Mouse (Mus musculus) yolk sac, embryonic 10.5 days (tissue): Measurements from ENCODE around the gene Acss1.
A peak's percentile ranks its signal among the peaks of the same experiment; 100 is the strongest.

Experiments used
- DNase-seq: peaks from one replicate; pipeline ENCODE4 v3.0.0-alpha.2; 2017; ENCODE audit warnings: low spot score

Gene Acss1

GRCm38 (mm10) chr2:150667820-150668766 lies at the start of gene Acss1:
Acss1 (minus strand) TSS chr2:150668500.
- peak; percentile 82 for DNase-seq

- DNase-seq, result no peak
These were observed 43.9 kb upstream of the Acss1 start for GRCm38 (mm10) chr2:150712167-150712674.

GRCm38 (mm10) chr2:150691481-150692170 lies 23.3 kb upstream of the Acss1 start:
- no peak for DNase-seq

- DNase-seq, result no peak
These were observed 21.9 kb upstream of the Acss1 start for GRCm38 (mm10) chr2:150690216-150690615.

- no peak for DNase-seq
These were observed 21.0 kb upstream of the Acss1 start, which contains the start of gene Vsx1 for GRCm38 (mm10) chr2:150689223-150689800. Vsx1 (minus strand) TSS chr2:150689360.

GRCm38 (mm10) chr2:150688541-150689186 lies 20.4 kb upstream of the Acss1 start:
- DNase-seq, result no peak

- DNase-seq, result no peak
These were observed 19.7 kb upstream of the Acss1 start for GRCm38 (mm10) chr2:150687871-150688540.

- DNase-seq, result no peak
These were observed 17.1 kb upstream of the Acss1 start for GRCm38 (mm10) chr2:150685389-150685788.

GRCm38 (mm10) chr2:150684451-150684850 lies 16.2 kb upstream of the Acss1 start:
- no peak for DNase-seq

- no peak for DNase-seq
These were observed 13.3 kb upstream of the Acss1 start for GRCm38 (mm10) chr2:150681581-150681980.

- peak; percentile 56 for DNase-seq
These were observed 10.1 kb upstream of the Acss1 start for GRCm38 (mm10) chr2:150678392-150678791.

- DNase-seq, result no peak
These were observed 7.2 kb upstream of the Acss1 start for GRCm38 (mm10) chr2:150675525-150675924.

GRCm38 (mm10) chr2:150674900-150675299 lies 6.6 kb upstream of the Acss1 start:
- DNase-seq, result peak; percentile 72

GRCm38 (mm10) chr2:150673929-150674328 lies 5.6 kb upstream of the Acss1 start:
- no peak for DNase-seq

- no peak for DNase-seq
These were observed 3.5 kb upstream of the Acss1 start for GRCm38 (mm10) chr2:150671609-150672290.

- no peak for DNase-seq
These were observed 2.6 kb upstream of the Acss1 start for GRCm38 (mm10) chr2:150670926-150671325.

GRCm38 (mm10) chr2:150669454-150670045 lies 1.2 kb upstream of the Acss1 start:
- DNase-seq, result no peak

GRCm38 (mm10) chr2:150668956-150669355 lies 656 bp upstream of the Acss1 start:
- no peak for DNase-seq

GRCm38 (mm10) chr2:150667065-150667819 lies 1.1 kb downstream of the Acss1 start:
- peak; percentile 72 for DNase-seq

GRCm38 (mm10) chr2:150666723-150667064 lies 1.6 kb downstream of the Acss1 start:
- no peak for DNase-seq
